Mouse (Mus musculus): ENCODE data around the gene Gm44973. TPM values are rescaled to one million over a fixed set of nuclear protein-coding genes. Genes with fewer than 3 reads are reported as not detected.

The Gm44973 gene
- total RNA-seq (2023; ENCODE audit: inconsistent age) = not detected in 4 replicates

DNA sequence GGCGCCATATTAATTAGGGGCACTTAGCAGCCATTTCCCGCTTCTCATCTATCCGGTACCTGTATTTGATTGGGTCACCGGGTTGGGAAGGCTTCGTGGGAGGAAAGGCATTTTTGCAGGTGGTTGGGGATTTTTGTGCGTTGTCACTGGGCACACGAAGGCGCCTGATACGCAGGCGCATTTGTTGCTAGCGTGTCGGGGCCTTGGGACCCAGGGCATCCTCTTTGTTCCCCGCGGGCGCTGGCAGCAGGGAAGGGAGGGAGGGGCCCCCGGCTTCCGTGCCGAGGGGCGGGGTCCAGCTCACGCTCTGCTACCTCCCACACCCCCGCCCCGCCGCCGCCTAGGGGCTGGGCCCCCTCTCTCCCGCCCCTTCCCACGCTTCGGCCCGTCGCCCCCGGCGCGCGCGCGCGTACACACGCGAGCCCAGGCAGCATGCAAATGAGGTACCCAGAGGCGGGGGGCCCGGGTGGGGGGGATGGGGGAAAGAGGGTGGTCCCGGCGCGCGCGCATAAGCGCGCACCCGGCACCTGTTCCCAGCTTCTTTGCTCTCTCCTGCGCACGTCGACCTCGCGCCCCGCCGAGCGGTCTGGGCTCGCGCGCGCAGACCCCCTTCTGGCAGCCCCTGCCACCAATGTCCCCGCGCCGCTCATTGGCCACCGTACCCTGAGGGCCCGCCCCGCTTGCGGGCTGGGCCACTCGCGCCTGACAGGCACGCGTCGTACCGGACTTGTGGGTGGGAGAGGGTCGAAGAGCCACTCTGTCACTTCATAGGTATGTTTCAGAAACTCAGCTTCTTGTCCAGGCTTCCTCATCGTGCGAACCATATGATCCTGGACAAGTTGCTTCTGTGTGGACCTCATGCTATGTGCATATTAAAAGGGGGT is at the start of gene Gm44973:
Gene Gm44973, plus strand, starts transcription at position 379 of the 884 bp plus-strand sequence.

DNA sequence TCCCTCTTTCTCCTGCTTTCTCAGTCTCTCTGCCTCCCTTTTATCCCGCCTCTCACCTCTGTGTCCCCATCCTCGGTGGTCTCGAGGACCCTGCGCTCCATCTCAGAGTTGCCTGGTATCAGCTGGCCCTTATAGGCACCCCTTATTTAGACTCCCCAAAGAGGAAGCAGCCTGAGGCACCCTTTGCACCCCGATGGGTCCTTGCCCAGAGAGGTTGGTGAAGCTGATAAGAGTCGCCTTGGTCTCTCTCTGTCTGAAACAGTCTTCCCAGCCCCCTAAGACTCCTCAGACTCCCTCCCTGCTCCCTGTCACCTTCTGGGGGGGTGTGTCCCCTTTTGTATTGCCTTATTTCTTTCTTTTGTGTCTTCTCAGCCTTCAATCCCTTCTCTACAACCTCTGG is 44.2 kb upstream of the Gm44973 start, which contains the start of gene Sbk3:
Gene Sbk3, minus strand, starts transcription at position 101 of the 400 bp plus-strand sequence.

DNA sequence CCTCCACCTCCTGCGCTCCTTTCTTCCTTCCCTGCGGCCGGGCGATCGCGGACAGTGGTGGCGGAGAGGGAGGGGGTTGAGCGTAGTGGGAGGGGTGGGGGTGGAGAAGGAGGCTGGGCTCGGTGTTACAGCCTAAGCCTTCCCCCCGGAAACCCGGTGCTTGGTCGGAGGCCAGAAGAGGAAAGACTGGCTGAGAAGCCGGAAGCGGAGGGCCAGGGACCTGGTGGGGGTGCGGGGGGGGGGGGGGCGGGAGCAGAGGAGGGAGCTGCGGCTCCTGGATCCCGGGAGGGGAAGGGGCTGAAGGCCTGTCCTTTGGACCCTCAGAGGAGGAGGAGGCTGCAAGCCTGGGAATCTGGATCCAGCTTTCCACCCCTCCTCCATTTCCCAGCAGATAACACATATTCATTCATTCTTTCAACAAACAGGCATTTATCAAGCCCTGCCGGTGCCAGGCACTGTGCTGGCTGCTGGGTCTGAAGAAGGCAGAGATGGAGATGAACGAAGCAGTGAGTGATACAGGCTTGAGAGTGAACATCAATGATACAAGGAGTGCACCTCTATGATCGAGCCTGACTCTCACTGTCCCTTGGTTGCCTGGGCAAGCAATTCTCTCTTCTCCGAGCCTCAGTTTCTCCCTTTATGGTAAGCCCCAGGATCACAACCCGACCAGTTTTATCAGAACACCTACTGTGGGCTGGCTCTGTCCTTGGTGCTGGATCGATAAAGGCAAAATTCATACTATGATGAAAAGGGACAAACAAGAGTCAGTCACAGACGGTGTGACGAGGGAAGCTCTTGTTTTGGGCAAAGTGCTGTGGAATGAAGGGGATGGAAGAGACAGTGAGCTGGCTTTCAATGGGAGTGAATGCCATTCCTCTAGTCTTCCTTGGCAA is 19.0 kb upstream of the Gm44973 start, which contains the start of gene Zfp579:
Gene Zfp579, minus strand, starts transcription at position 156 of the 893 bp plus-strand sequence.

DNA sequence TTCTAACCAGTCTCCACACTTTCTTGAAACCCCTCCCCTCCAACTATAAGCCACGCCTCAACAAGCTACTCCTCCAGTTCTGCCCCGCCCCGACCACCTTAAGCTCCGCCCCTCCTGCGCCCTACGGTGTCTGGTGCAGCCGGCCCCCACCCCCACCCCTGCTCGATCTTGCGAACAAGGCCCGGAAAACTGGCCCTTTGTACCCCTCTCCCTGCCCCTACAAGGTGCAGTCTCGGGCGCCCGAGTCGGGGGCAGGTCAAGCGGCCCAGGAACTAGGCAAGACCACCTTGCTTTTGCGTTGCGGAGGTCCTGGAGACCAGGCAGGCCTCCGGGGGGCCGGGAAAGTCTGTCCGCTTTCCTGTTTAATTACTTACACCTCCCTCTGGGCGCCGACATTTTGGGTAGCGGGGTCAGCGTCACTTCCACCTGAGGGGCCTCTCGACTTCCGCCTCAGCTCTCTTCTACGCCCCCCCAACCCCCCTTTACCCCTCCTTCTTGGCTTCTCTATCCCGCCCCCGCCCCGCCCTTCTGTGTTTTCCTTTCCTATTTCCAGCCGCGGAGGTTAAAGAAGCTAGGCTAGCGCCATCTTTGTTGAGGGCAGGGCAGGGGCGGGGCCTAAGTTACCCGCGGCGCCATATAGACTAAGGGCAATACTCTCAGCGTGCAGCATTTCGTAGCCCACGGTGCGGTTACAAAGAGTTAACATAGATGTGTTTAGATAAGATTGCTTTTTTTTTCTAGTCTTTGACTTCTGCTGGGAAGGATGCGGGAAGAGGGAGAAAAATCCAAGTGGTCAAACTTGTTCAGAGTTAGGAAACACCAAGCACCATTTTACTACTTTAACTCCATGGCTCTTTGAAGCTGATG is 812 bp upstream of the Gm44973 start, which contains the start of the genes Zfp524 and Fiz1:
Gene Zfp524, plus strand, starts transcription at position 165 of the 867 bp plus-strand sequence.
Gene Fiz1, minus strand, starts transcription at position 447 of the 867 bp plus-strand sequence.

DNA sequence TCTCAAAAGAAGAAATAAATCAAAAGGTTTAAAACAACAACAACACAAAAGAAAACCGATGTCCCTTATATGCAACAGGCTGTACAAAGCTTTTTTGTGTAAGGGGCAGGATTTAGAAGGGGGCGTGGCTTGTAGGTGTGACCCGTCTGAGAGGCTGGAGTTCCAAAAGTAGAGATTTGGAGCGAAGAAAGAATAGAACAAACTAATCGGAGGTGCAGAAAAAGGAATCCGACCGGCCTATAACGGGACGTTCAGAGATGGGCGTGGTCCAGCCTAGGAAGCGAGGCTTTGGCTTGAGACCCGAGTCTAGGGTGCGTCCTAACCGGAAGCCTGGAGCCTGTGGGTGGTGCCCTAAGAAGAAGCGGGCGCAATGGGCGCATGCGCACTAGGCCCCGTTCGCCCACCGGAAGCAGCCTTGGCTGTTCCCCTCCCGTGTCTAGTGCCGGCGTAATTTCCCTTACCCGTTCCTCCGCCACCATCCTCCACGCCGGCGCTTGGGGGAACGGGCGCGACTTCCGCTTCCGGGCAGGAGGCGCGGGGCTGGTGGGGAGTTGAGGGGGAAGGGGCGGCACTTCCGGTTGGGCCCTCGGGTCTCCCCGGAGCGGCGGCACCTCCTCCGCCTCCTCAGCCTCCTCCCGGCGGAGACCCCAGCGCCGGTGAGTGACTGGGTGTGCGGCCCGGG is 4.8 kb downstream of the Gm44973 start, which contains the start of the genes Zfp865 and Ccdc106:
Gene Zfp865, plus strand, starts transcription at position 377 of the 682 bp plus-strand sequence.
Gene Ccdc106, plus strand, starts transcription at position 554 of the 682 bp plus-strand sequence.

DNA sequence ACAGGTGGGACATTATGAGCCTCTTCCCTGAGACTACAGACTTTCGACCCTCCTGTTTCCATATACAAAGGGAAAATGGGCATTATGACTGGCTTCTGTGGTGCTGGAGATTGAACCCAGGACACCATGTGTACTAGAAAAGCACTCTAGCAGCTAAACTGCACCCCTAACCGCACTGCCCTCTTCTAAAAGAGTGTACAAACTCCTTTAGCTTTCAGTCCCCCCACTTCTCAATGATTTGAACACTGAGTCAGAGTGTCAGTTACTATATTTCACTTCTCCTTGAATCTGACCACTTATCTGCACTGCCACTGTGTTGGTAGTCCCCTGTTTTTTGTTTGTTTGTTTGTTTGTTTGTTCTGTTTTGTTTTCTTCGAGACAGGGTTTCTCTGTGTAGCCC is 18.5 kb downstream of the Gm44973 start, which contains the start of gene 4632433K11Rik:
Gene 4632433K11Rik, plus strand, starts transcription at position 301 of the 400 bp plus-strand sequence.

DNA sequence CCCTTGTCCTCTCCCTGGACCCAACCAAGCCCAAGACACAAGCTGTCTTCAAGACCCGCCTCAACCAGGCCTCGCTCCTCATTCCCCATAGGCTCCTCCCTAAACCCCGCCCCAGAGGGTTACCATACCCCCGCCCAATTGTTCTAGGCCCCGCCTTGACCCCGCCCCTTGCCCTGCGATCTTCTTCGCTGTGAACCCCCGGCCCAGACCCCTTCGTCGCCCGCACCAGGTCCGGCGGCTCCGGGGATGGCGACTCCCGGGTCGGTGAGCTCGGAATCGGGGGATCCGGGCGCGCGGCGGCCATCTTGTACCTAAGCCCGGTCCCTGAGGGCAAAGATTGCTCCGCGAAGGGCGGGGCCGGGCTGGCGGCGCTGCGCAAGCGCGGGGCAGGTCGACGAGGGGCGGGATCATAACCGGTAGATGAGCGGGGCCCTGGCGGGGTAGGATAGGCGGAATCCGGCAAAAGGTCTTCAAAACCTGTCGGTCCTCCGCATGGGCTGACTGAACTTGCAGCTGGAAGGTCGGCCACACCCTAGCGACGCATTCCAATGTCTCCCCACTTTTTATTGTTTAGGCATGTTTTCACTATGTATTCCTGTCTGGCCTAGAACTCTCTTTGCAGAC is 22.9 kb downstream of the Gm44973 start, which contains the start of gene Zfp784:
Gene Zfp784, minus strand, starts transcription at position 338 of the 624 bp plus-strand sequence.

DNA sequence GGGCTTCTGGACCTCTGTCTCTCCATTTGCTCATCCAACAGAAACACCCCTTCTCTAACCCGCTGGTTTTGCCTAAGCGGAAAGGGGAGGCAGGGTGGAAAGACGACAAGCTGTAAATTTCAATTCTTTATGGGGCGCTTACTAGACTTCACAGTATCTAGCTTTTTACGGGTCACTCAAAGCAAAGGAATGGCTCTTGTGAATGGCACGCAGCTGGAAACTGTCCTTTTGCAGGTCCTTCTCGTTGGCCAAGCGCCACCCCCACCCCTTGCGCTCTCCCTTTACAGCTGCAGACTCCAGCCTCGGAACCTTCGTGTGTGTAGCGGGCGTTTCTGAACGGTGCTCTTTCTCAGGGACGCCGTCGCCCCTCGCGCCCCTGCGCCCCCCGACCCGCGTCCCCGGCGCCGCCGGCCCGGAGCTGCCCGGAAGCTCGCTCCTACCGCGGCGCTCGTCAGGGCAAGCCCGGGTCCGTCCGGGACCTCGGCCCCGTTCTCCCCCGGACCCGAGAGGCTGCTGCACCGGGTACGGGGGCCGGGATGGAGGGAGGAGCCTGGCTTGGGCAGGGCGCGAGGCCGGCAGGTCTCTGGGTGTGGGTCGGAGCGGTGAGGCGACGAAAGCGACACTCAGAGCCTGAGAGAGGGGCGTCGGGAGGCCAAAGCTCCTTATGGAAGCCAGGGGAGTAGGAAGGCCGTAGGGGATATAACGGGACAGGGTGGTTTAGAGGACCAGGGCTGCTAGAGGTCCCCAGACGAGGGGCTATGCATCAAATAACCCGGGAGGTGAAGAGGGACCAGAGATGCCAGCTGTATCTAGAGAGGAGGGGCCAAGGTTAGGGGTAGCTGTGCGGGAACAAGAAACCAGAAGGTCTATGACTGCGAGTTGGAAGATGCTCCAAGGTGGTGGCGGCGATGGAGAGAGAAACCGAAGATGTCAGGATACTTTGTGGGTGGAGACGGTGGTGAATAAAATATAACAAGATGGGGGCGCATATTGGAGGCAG is 36.2 kb downstream of the Gm44973 start, which contains the start of gene Zfp580:
Gene Zfp580, plus strand, starts transcription at position 346 of the 1,000 bp plus-strand sequence.

DNA sequence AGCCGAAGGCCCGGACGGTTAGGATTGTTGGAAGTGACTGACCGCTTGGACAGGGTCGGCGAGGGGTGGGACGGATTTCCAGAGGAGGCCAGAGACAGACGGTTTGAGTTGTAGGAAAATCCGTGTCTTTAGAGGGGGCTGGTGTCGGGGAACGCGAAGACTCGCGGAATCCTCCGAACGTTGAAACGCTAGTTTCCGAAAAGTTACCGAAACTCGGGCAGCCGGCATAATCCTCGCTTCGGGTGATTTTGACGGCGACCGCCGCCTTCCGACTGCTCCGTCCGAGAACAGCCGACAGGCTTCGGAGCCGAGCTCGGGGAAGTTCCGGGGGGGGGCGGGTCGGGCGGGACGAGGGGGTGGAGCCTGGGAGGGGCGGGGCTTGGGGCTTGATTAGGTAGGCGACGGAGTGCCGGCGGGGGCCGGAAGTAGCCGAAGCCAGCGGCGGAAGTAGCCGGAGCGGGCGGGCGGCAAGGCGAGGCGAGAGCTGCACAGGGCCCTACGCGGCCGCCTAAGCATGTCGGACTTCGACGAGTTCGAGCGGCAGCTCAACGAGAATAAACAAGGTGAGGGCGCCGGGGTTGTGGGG is 46.6 kb downstream of the Gm44973 start, which contains the start of gene U2af2:
Gene U2af2, plus strand, starts transcription at position 370 of the 586 bp plus-strand sequence.

DNA sequence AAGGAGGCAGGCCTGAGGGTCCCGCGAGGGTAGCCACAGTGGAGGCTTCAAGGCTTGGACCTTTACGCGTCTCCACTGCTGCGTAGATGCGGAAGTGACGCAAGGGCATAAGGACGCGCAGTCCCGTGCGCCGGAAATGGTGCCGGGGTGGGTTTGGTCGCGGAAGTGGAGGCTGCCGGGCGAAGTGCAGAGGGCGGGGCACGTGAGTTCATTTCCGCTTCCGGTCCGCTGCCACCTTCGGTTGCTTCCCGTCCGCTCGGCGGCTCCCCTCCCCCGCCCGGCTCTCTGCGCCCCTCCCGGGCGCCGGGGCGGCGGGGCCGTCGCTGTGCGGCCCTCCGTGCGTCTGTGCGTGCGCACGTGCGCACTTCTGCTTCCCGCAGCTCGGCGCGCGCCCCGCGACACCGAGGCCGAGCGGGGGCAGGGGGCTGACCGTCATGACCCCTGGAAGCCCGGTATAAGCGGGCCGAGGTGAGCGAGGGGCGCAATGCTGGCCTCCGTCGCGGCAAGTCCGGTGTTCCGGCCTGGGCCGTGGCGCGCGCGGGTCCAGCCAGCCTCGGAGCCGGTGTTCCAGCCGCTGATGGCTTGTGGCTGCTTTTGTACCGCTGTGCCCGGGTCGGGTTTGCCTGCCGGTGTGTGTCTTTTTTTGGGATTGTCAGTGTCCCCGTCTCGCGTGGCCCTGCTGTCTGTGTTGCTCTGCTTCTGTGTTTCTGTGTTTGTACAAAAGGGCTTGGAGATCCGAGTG is 64.9 kb downstream of the Gm44973 start, which contains the start of gene Epn1:
Gene Epn1, plus strand, starts transcription at position 226 of the 742 bp plus-strand sequence.

Other genes with a start within 250 kb of the Gm44973 start
- gene Fam71e2, start 244.2 kb upstream of the Gm44973 start, total RNA-seq (2023; ENCODE audit: inconsistent age) = not detected in 4 replicates
- gene Il11, start 232.6 kb upstream of the Gm44973 start, total RNA-seq (2023; ENCODE audit: inconsistent age) = not detected in 4 replicates
- gene Tmem190, start 232.6 kb upstream of the Gm44973 start, total RNA-seq (2023; ENCODE audit: inconsistent age) = not detected in 4 replicates
- 2.0 to 2.9 TPM (median 2.4 TPM) in 4 replicates for gene Tmem238, start 225.8 kb upstream of the Gm44973 start, total RNA-seq (2023; ENCODE audit: inconsistent age)
- 1,659 to 1,852 TPM (median 1,727 TPM) in 4 replicates for gene Rpl28, start 222.6 kb upstream of the Gm44973 start, total RNA-seq (2023; ENCODE audit: inconsistent age)
- 137 to 170 TPM (median 148 TPM) in 4 replicates for gene Ube2s, start 202.9 kb upstream of the Gm44973 start, total RNA-seq (2023; ENCODE audit: inconsistent age)
- gene Shisa7, start 170.8 kb upstream of the Gm44973 start, total RNA-seq (2023; ENCODE audit: inconsistent age) = 0.39 to 1.9 TPM (median 0.72 TPM) in 4 replicates
- 6.1 to 12.0 TPM (median 7.0 TPM) in 4 replicates for gene Isoc2b, start 145.2 kb upstream of the Gm44973 start, total RNA-seq (2023; ENCODE audit: inconsistent age)
- gene Isoc2a, start 138.3 kb upstream of the Gm44973 start, total RNA-seq (2023; ENCODE audit: inconsistent age) = 10.5 to 13.7 TPM (median 12.2 TPM) in 4 replicates
- gene Gm36210, start 109.0 kb upstream of the Gm44973 start, total RNA-seq (2023; ENCODE audit: inconsistent age) = not detected in 4 replicates
- 36.5 to 39.0 TPM (median 38.7 TPM) in 4 replicates for gene Zfp628, start 100.3 kb upstream of the Gm44973 start, total RNA-seq (2023; ENCODE audit: inconsistent age)
- 8.3 to 9.7 TPM (median 9.1 TPM) in 4 replicates for gene Nat14, start 93.5 kb upstream of the Gm44973 start, total RNA-seq (2023; ENCODE audit: inconsistent age)
- 0.19 to 0.39 TPM (median 0.34 TPM) in 4 replicates for gene Ssc5d, start 89.7 kb upstream of the Gm44973 start, total RNA-seq (2023; ENCODE audit: inconsistent age)
- 0.35 to 1.0 TPM in 2 of 4 replicates, not detected in the others for gene Sbk2, start 51.1 kb upstream of the Gm44973 start, total RNA-seq (2023; ENCODE audit: inconsistent age)
- gene Sbk3, start 44.3 kb upstream of the Gm44973 start, total RNA-seq (2023; ENCODE audit: inconsistent age) = 0.29 TPM in 1 of 4 replicates, not detected in the others
- 11.6 to 24.7 TPM (median 17.1 TPM) in 4 replicates for gene Zfp579, start 19.3 kb upstream of the Gm44973 start, total RNA-seq (2023; ENCODE audit: inconsistent age)
- 8.6 to 10.0 TPM (median 9.5 TPM) in 4 replicates for gene Zfp524, start 1.1 kb upstream of the Gm44973 start, total RNA-seq (2023; ENCODE audit: inconsistent age)
- gene Fiz1, start 799 bp upstream of the Gm44973 start, total RNA-seq (2023; ENCODE audit: inconsistent age) = 54.1 to 62.6 TPM (median 56.9 TPM) in 4 replicates
- 42.2 to 48.1 TPM (median 47.2 TPM) in 4 replicates for gene Zfp865, start 4.9 kb downstream of the Gm44973 start, total RNA-seq (2023; ENCODE audit: inconsistent age)
- gene Ccdc106, start 5.1 kb downstream of the Gm44973 start, total RNA-seq (2023; ENCODE audit: inconsistent age) = not detected in 4 replicates
- not detected in 4 replicates for gene 4632433K11Rik, start 18.6 kb downstream of the Gm44973 start, total RNA-seq (2023; ENCODE audit: inconsistent age)
- gene Zfp784, start 22.9 kb downstream of the Gm44973 start, total RNA-seq (2023; ENCODE audit: inconsistent age) = 6.6 to 10.3 TPM (median 8.7 TPM) in 4 replicates
- gene Zfp580, start 36.0 kb downstream of the Gm44973 start, total RNA-seq (2023; ENCODE audit: inconsistent age) = 1.9 to 4.5 TPM (median 3.5 TPM) in 4 replicates
- gene U2af2, start 46.6 kb downstream of the Gm44973 start, total RNA-seq (2023; ENCODE audit: inconsistent age) = 502 to 531 TPM (median 512 TPM) in 4 replicates
- gene Epn1, start 64.7 kb downstream of the Gm44973 start, total RNA-seq (2023; ENCODE audit: inconsistent age) = 203 to 221 TPM (median 219 TPM) in 4 replicates
- not detected in 4 replicates for gene Rfpl4, start 101.5 kb downstream of the Gm44973 start, total RNA-seq (2023; ENCODE audit: inconsistent age)
- gene Rasl2-9, start 110.5 kb downstream of the Gm44973 start, total RNA-seq (2023; ENCODE audit: inconsistent age) = 0.51 to 1.2 TPM (median 1.0 TPM) in 3 of 4 replicates, not detected in the other
- not detected in 4 replicates for gene Vmn1r55, start 134.2 kb downstream of the Gm44973 start, total RNA-seq (2023; ENCODE audit: inconsistent age)
- not detected in 4 replicates for gene Vmn1r56, start 181.3 kb downstream of the Gm44973 start, total RNA-seq (2023; ENCODE audit: inconsistent age)
- gene Vmn1r57, start 203.0 kb downstream of the Gm44973 start, total RNA-seq (2023; ENCODE audit: inconsistent age) = not detected in 4 replicates